Mouse (Mus musculus) thymus, postnatal 4 days (tissue): ENCODE measurements around the gene Gm20388.

Experiments
- DNase-seq: peaks from one replicate; pipeline ENCODE4 v3.0.0; 2021

Gene Gm20388

GRCm38 (mm10) chr8:124283644-124284332, 4373.1 kb downstream of the Gm20388 start:
- no peak for DNase-seq

- no peak for DNase-seq
These were observed 4373.7 kb downstream of the Gm20388 start for GRCm38 (mm10) chr8:124284333-124284711.

- no peak for DNase-seq
These were observed 4374.4 kb downstream of the Gm20388 start for GRCm38 (mm10) chr8:124284984-124285576.

DNA sequence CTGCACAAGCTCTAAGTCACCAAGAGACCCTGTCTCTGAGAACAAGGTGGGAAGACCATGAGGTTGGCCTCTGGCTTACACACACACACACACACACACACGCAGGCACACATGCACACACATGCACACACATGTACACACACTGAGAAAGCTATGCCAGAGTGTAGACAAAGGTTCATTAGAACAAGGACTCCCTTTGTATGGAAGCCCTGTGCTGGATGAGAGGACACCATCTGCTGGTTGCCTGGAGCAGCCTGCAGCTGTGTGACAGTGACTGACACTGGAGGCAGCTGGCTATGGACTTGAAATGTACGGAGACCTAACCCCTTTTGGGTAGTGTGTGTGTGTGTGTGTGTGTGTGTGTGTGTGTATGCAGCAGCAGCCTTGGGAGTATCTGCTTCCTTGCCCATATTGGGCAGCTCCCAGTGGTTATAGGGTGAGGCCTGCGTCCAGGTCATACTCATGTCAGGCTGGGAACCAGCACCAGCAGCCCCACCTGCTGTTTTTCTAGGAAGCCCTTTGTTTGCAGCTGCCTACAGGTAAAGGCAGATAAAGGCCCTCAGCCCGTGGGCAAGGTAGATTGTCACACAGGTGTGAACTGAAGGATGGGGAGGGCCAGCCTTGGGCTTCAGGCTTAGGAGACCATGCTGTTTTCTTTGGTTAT, 4376.0 kb downstream of the Gm20388 start:
- peak; percentile 64 for DNase-seq

GRCm38 (mm10) chr8:124288215-124288864, 4377.7 kb downstream of the Gm20388 start:
- no peak for DNase-seq

GRCm38 (mm10) chr8:124289481-124290050, 4378.9 kb downstream of the Gm20388 start:
- no peak for DNase-seq

- DNase-seq = peak; percentile 63
These were observed 4380.5 kb downstream of the Gm20388 start for GRCm38 (mm10) chr8:124290911-124291691.

- no peak for DNase-seq
These were observed 4381.1 kb downstream of the Gm20388 start for GRCm38 (mm10) chr8:124291693-124292092.

DNA sequence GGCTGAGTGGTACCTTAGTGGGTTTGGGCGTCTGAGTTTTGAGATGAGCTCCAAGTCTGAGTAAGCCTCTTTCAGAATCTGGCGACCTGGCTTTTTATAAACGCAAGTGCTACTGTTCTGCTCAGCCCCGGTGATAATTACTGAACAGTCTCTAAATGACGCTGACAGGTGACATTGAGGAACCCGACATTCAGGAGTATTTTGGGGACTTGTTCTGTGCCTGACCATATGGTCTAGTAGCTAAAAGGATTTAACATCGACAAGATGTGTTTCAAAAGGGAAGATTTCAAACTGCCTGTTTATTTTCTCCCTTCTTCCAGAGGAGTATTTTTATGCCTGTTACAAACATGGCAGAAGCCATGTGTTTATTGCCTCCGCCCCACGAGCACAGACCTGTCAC, 4382.3 kb downstream of the Gm20388 start:
- no peak for DNase-seq

GRCm38 (mm10) chr8:124294425-124294824, 4383.8 kb downstream of the Gm20388 start:
- no peak for DNase-seq

DNA sequence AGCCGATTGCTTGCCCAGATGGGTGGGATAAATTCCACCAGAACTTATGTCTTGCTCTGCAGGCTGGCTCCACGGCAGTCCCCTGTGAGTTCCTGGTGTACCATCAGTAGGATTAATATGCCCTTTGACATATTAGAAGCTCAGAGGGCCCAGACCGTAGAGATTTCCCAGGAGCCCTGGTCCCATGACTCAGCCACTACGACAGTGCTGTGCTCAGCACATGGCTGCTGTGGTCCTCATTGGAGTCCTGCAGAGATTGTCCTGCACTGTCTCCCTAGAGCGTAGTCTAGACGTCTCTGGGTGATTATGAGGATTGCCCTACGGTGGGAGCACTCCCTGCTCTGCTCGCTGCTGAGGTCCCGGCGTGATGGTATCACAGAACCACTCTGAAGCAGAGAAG, 4384.3 kb downstream of the Gm20388 start:
- no peak for DNase-seq

GRCm38 (mm10) chr8:124295357-124295756, 4384.7 kb downstream of the Gm20388 start:
- DNase-seq = no peak

GRCm38 (mm10) chr8:124301512-124301911, 4390.9 kb downstream of the Gm20388 start:
- DNase-seq = no peak

GRCm38 (mm10) chr8:124301935-124302555, 4391.4 kb downstream of the Gm20388 start:
- DNase-seq = no peak

DNA sequence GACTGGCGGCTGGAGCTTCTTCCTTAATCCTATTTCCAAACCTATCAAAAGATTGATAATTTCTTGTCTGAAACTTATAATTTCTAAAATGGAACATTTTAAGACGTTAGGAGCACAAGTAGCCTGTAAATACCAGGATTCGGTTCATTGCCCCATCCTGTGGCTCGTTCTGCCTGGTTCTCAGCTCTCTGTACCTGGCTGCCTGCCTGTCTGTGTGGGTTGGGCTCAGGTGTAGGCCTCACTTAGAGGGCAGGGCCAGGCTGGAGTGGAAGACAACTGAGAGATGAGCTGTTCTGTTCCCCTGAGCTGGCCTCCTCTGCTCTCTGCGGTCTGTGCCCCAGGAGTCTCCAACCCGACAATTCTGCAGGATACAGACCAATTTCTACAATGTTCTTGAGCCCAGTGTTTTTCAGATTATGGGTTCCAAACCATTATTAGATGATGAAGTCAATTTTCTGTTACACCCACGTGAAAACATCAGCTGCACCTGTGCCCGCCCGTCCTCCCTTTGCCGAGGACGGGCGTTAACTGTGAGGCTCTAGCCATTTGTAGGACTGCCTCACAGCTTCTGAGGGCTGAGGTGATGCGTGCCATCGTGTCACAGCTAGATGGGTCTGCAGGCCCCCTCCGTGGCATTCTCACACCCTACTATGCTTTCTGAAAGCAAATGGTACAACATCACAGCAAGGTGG, 4392.7 kb downstream of the Gm20388 start:
- no peak for DNase-seq

DNA sequence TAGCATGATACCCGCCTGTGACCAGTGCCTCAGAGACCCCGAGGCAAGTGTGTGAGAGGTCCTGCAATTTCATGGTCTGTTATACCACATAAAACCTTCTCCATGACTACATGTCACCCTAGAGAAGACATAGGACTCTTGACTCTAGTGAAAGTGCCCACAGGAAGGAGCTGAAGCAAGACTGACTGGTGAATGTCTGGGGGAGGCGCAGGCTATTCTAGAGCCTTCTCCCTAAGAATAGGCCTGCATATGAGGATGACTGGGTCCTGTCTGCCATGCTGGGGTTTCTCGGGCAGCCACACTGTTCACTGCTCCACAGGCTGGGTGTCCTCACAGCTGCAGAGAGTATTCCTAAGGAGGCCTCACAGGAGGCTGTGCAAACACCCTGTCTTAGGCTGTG, 4393.5 kb downstream of the Gm20388 start:
- no peak for DNase-seq

DNA sequence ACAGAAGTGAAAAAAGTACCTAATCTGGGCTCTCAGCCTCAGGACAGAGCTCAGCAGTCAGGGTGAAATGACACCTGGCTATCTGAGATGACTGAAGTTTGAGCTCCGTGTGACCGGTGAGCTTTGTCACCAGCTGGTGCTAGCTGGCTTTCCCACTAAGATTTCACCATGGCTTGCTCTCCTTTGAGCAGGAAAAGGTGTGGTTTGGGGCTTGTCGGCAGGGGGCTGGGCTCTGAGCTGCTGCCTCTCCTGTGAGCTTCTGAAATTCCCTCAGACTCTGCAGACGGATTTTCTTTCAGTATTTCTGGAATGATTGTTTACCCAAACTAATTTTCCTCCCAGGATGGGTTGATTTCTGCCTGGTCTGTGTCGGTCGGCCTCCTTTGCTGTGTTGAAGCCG, 4395.9 kb downstream of the Gm20388 start:
- no peak for DNase-seq

GRCm38 (mm10) chr8:124307700-124308099, 4397.1 kb downstream of the Gm20388 start:
- DNase-seq = no peak

- DNase-seq = no peak
These were observed 4399.9 kb downstream of the Gm20388 start for GRCm38 (mm10) chr8:124310509-124310908.

GRCm38 (mm10) chr8:124311111-124311510, 4400.5 kb downstream of the Gm20388 start:
- no peak for DNase-seq

DNA sequence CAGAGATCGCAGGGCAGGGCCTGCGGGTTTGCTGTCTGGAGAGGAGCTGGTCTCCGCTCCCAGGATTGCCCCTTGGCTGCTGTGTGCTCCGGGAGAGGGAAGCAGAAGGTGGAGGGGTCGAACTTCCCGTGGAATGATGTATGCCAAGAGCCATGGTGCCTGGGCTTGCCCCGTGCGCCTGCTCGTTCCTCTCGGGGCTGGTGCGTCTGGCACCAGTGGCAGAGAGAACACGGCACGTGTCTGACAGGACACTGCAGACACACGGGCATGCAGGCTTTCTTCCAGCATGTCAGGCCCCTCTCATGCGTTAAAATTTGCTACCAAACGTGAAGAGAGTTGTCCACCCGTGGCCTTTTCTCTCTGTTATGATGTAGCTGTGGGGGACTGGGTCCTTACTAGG, 4401.1 kb downstream of the Gm20388 start:
- no peak for DNase-seq
